Mouse (Mus musculus): ENCODE results near the gene Nmur1. TPM values are rescaled to one million over a fixed set of nuclear protein-coding genes. Genes with fewer than 3 reads are reported as not detected.

Gene Nmur1
- polyA plus RNA-seq, 1 experiment from 2014 or later = not detected

- no peak overlapping the region for H3K4me3 ChIP-seq (ENCODE audit: low read depth, low read length)
- DNase-seq (ENCODE audit: low spot score) (no peak), ATAC-seq (replicated peaks; ENCODE audit: low FRiP score, low TSS enrichment, low read depth) (no peak)
- H3K4me1 ChIP-seq (replicated peaks; ENCODE audit: control insufficient read depth, insufficient read depth, low read length) = peaks cover 49% of the 10 kb centered on the region
- H3K9ac ChIP-seq (ENCODE audit: low read length) = no peak overlapping the region
- peak overlapping the region; percentile 65 for H3K27ac ChIP-seq (ENCODE audit: low read depth)
- H3K36me3 ChIP-seq (ENCODE audit: control insufficient read depth, insufficient read depth, low read length) = no peaks in the 10 kb centered on the region
- no peaks in the 10 kb centered on the region for H3K27me3 ChIP-seq (replicated peaks; ENCODE audit: control insufficient read depth, insufficient read depth, low read length)
- WGBS = 51% methylated on average over 9 of the region's 9 CpGs
- H3K9me3 ChIP-seq (ENCODE audit: control insufficient read depth, low read length) = no peaks in the 10 kb centered on the region
- no peak overlapping the region for H3K4me2 ChIP-seq (ENCODE audit: low read length)
Measured at GRCm38 (mm10) chr1:86437219-86438013, 11.4 kb upstream of the Nmur1 start.

DNA sequence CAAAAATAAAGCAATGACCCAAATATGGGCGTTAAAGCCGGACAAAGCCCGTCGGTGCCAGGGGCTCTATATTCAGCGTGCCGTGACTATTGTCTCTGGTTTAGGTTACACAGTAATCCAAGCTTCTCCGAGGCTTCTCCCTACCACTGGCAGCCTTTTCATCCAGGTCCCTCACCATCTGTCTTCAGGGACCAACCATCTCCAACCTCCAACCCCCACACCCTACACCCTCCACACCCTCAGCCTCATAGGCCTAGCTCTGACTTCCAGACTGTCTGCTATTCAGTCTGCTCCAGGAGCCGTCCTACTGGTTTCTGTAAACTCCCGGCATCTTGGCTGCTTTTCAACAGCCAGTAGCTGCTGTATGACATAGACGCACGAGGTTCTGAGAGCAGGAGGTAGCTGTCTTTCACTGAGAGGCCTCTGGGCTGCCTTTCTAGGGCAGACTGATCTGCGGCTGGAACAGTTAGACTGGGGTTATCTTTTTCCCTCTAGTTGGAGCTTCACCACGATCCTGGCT is 9.3 kb upstream of the Nmur1 start:
- DNase-seq (ENCODE audit: low spot score) = peak; percentile 75
- Histone ChIP-seq H3K4me3 (ENCODE audit: low read depth, low read length) (peak overlapping the region; percentile 42; the same call in 1 of the 2 replicates), H3K9ac (ENCODE audit: low read length) (peak overlapping the region; percentile 78), H3K4me2 (ENCODE audit: low read length) (peak overlapping the region; percentile 71), H3K27ac (ENCODE audit: low read depth) (peak overlapping the region; percentile 99), H3K9me3 (ENCODE audit: control insufficient read depth, low read length) (no peaks in the 10 kb centered on the region), H3K36me3 (ENCODE audit: control insufficient read depth, insufficient read depth, low read length) (no peaks in the 10 kb centered on the region), H3K4me1 (replicated peaks; ENCODE audit: control insufficient read depth, insufficient read depth, low read length) (peaks cover 45% of the 10 kb centered on the region), H3K27me3 (replicated peaks; ENCODE audit: control insufficient read depth, insufficient read depth, low read length) (no peaks in the 10 kb centered on the region)
- WGBS = 17% methylated on average over 13 of the region's 13 CpGs
- ATAC-seq (replicated peaks; ENCODE audit: low FRiP score, low TSS enrichment, low read depth) = peak; percentile 28

GRCm38 (mm10) chr1:86434439-86435201 is 8.6 kb upstream of the Nmur1 start:
- 3% methylated on average over 45 of the region's 46 CpGs for WGBS
- DNase-seq (ENCODE audit: low spot score) = peak; percentile 100
- peaks cover 37% of the 10 kb centered on the region for H3K4me1 ChIP-seq (replicated peaks; ENCODE audit: control insufficient read depth, insufficient read depth, low read length)
- peak overlapping the region; percentile 78 for H3K9ac ChIP-seq (ENCODE audit: low read length)
- H3K27me3 ChIP-seq (replicated peaks; ENCODE audit: control insufficient read depth, insufficient read depth, low read length) = no peaks in the 10 kb centered on the region
- H3K9me3 ChIP-seq (ENCODE audit: control insufficient read depth, low read length) = no peaks in the 10 kb centered on the region
- ATAC-seq (replicated peaks; ENCODE audit: low FRiP score, low TSS enrichment, low read depth) = peak; percentile 89
- peak overlapping the region; percentile 99 for H3K27ac ChIP-seq (ENCODE audit: low read depth)
- peak overlapping the region; percentile 71 for H3K4me2 ChIP-seq (ENCODE audit: low read length)
- no peaks in the 10 kb centered on the region for H3K36me3 ChIP-seq (ENCODE audit: control insufficient read depth, insufficient read depth, low read length)
- peak overlapping the region; percentile 42 for H3K4me3 ChIP-seq (ENCODE audit: low read depth, low read length)

DNA sequence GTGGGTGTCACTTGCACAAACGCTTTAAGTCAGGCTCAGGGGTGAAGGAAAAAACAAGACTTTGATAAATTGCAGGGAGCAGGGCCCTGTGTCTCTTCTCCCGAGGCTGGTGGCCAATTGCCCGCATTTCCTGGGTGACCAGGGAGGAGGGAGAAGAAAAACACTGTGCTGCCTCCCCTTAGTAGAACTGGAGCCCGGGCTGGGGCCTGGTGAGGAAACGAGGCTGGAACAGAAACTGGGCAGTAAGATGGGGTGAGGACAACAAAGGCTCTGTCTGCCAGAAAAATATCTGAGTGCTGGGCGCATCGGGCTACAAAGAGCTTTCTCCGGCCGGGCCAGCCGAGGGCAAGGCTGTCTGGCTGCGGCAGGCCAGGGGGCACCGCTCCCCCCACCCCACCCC is 8.0 kb upstream of the Nmur1 start:
- peaks cover 35% of the 10 kb centered on the region for H3K4me1 ChIP-seq (replicated peaks; ENCODE audit: control insufficient read depth, insufficient read depth, low read length)
- peak overlapping the region; percentile 42 for H3K4me3 ChIP-seq (ENCODE audit: low read depth, low read length)
- peak overlapping the region; percentile 99 for H3K27ac ChIP-seq (ENCODE audit: low read depth)
- WGBS = 0% methylated on average over 12 of the region's 12 CpGs
- no peaks in the 10 kb centered on the region for H3K27me3 ChIP-seq (replicated peaks; ENCODE audit: control insufficient read depth, insufficient read depth, low read length)
- H3K9ac ChIP-seq (ENCODE audit: low read length) = peak overlapping the region; percentile 35
- DNase-seq (ENCODE audit: low spot score) (no peak), ATAC-seq (replicated peaks; ENCODE audit: low FRiP score, low TSS enrichment, low read depth) (peak; percentile 67)
- no peaks in the 10 kb centered on the region for H3K36me3 ChIP-seq (ENCODE audit: control insufficient read depth, insufficient read depth, low read length)
- no peaks in the 10 kb centered on the region for H3K9me3 ChIP-seq (ENCODE audit: control insufficient read depth, low read length)
- H3K4me2 ChIP-seq (ENCODE audit: low read length) = peak overlapping the region; percentile 71

DNA sequence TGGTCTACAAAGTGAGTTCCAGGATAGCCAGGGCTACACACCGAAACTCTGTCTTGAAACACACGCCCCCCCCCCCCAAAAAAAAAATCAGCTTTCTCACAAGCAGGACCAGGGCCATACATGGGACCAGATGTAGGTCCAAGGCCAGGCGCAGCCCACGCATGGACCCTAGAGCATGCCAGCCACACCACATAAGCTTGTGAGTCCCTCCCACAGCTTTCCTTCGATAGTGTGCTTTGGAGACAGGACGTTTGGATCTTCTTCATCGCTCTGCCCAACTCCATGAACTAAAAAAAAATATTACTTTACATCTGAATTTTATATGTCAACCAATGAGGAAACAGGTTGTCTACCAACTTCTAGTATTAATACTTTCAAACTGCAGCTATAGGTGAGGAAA is 7.3 kb upstream of the Nmur1 start:
- H3K27me3 ChIP-seq (replicated peaks; ENCODE audit: control insufficient read depth, insufficient read depth, low read length) = no peaks in the 10 kb centered on the region
- H3K9me3 ChIP-seq (ENCODE audit: control insufficient read depth, low read length) = no peaks in the 10 kb centered on the region
- ATAC-seq (replicated peaks; ENCODE audit: low FRiP score, low TSS enrichment, low read depth) (no peak), DNase-seq (ENCODE audit: low spot score) (no peak)
- peak overlapping the region; percentile 99 for H3K27ac ChIP-seq (ENCODE audit: low read depth)
- H3K36me3 ChIP-seq (ENCODE audit: control insufficient read depth, insufficient read depth, low read length) = no peaks in the 10 kb centered on the region
- no peak overlapping the region for H3K4me3 ChIP-seq (ENCODE audit: low read depth, low read length)
- H3K4me2 ChIP-seq (ENCODE audit: low read length) = no peak overlapping the region
- WGBS = 79% methylated on average over 7 of the region's 7 CpGs
- peaks cover 33% of the 10 kb centered on the region for H3K4me1 ChIP-seq (replicated peaks; ENCODE audit: control insufficient read depth, insufficient read depth, low read length)
- no peak overlapping the region for H3K9ac ChIP-seq (ENCODE audit: low read length)

GRCm38 (mm10) chr1:86432778-86433177 is 6.8 kb upstream of the Nmur1 start:
- H3K27ac ChIP-seq (ENCODE audit: low read depth) = no peak overlapping the region
- H3K4me2 ChIP-seq (ENCODE audit: low read length) = no peak overlapping the region
- no peak overlapping the region for H3K9ac ChIP-seq (ENCODE audit: low read length)
- 62% methylated on average over 4 of the region's 4 CpGs for WGBS
- peaks cover 28% of the 10 kb centered on the region for H3K4me1 ChIP-seq (replicated peaks; ENCODE audit: control insufficient read depth, insufficient read depth, low read length)
- DNase-seq (ENCODE audit: low spot score) (no peak), ATAC-seq (replicated peaks; ENCODE audit: low FRiP score, low TSS enrichment, low read depth) (no peak)
- no peaks in the 10 kb centered on the region for H3K9me3 ChIP-seq (ENCODE audit: control insufficient read depth, low read length)
- H3K4me3 ChIP-seq (ENCODE audit: low read depth, low read length) = no peak overlapping the region
- no peaks in the 10 kb centered on the region for H3K27me3 ChIP-seq (replicated peaks; ENCODE audit: control insufficient read depth, insufficient read depth, low read length)
- no peaks in the 10 kb centered on the region for H3K36me3 ChIP-seq (ENCODE audit: control insufficient read depth, insufficient read depth, low read length)

DNA sequence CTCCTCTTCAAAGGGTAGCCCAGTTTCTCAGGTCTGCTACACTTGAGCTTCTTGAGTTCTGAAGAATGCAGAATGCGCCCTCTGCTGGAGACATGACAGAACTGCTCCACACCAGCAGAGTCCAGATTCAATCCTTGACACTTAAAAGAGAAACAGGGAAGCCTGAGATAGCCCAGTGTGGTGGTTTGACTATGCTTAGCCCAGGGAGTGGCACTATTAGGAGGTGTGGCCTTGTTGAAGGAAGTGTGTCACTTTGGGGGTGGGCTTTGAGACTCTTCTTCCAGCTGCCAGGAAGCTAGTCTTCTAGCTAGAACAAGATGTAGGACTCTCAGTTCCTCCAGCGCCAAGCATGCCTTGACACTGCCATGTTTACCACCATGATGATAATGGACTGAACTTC is 4.0 kb upstream of the Nmur1 start:
- ATAC-seq (replicated peaks; ENCODE audit: low FRiP score, low TSS enrichment, low read depth) (no peak), DNase-seq (ENCODE audit: low spot score) (peak; percentile 77)
- Histone ChIP-seq H3K27me3 (replicated peaks; ENCODE audit: control insufficient read depth, insufficient read depth, low read length) (no peaks in the 10 kb centered on the region), H3K36me3 (ENCODE audit: control insufficient read depth, insufficient read depth, low read length) (no peaks in the 10 kb centered on the region), H3K27ac (ENCODE audit: low read depth) (no peak overlapping the region), H3K4me1 (replicated peaks; ENCODE audit: control insufficient read depth, insufficient read depth, low read length) (peaks cover 13% of the 10 kb centered on the region), H3K9ac (ENCODE audit: low read length) (no peak overlapping the region), H3K9me3 (ENCODE audit: control insufficient read depth, low read length) (no peaks in the 10 kb centered on the region), H3K4me2 (ENCODE audit: low read length) (no peak overlapping the region), H3K4me3 (ENCODE audit: low read depth, low read length) (no peak overlapping the region)
- WGBS = 45% methylated on average over 2 of the region's 2 CpGs

GRCm38 (mm10) chr1:86424835-86425547 is 1.0 kb downstream of the Nmur1 start:
- Histone ChIP-seq H3K36me3 (ENCODE audit: control insufficient read depth, insufficient read depth, low read length) (no peaks in the 10 kb centered on the region), H3K27ac (ENCODE audit: low read depth) (no peak overlapping the region), H3K4me1 (replicated peaks; ENCODE audit: control insufficient read depth, insufficient read depth, low read length) (peaks cover 3% of the 10 kb centered on the region; the same call in 1 of the 2 replicates), H3K27me3 (replicated peaks; ENCODE audit: control insufficient read depth, insufficient read depth, low read length) (no peaks in the 10 kb centered on the region), H3K4me2 (ENCODE audit: low read length) (no peak overlapping the region), H3K4me3 (ENCODE audit: low read depth, low read length) (no peak overlapping the region), H3K9me3 (ENCODE audit: control insufficient read depth, low read length) (no peaks in the 10 kb centered on the region), H3K9ac (ENCODE audit: low read length) (no peak overlapping the region)
- ATAC-seq (replicated peaks; ENCODE audit: low FRiP score, low TSS enrichment, low read depth) = no peak
- no peak for DNase-seq (ENCODE audit: low spot score)
- WGBS = 30% methylated on average over 11 of the region's 11 CpGs
